Mouse (Mus musculus) lung, postnatal 0 days (tissue): Measurements from ENCODE around the gene Cers2. TPM values are rescaled to one million over a fixed set of nuclear protein-coding genes. Genes with fewer than 3 reads are reported as not detected.

ENCODE experiments used
- ATAC-seq: fragments of 200-750 bp; cut with Nextera tagmentation; 2 replicates; pipeline ENCODE4 v1.8.0; 2017; ENCODE audit warnings: moderate library complexity
- DNase-seq: peaks from one replicate; pipeline ENCODE4 v3.0.0-alpha.2; 2016; ENCODE audit warnings: low spot score
- H3K27ac ChIP-seq: fragments of 300-500 bp; sonication (generic); 2 replicates; pipeline ENCODE4 v1.5.1; 2014; ENCODE audit warnings: antibody characterized with exemption, mild to moderate bottlenecking, low read length, mixed read lengths
- H3K27me3 ChIP-seq: fragments of 300-500 bp; sonication (generic); replicated peaks from 2 replicates; pipeline ENCODE4 v1.6.1; 2014; ENCODE audit warnings: low read length, mixed read lengths; ENCODE audit not compliant: insufficient read depth
- H3K36me3 ChIP-seq: fragments of 300-500 bp; sonication (generic); 2 replicates; pipeline ENCODE4 v1.6.1; 2014; ENCODE audit warnings: low read length, mixed read lengths; ENCODE audit not compliant: insufficient read depth
- H3K4me1 ChIP-seq: fragments of 300-500 bp; sonication (generic); 2 replicates; pipeline ENCODE4 v1.6.1; 2014; ENCODE audit warnings: antibody characterized with exemption, low read depth, low read length, mixed read lengths; ENCODE audit not compliant: insufficient read depth
- H3K4me2 ChIP-seq: fragments of 300-500 bp; sonication (generic); replicated peaks from 2 replicates; pipeline ENCODE4 v1.6.1; 2014; ENCODE audit warnings: low read depth, mild to moderate bottlenecking, low read length, moderate library complexity, mixed read lengths
- H3K4me3 ChIP-seq: fragments of 300-500 bp; sonication (generic); 2 replicates; pipeline ENCODE4 v1.5.1; 2014; ENCODE audit warnings: low read depth, low read length
- H3K9ac ChIP-seq: fragments of 300-500 bp; sonication (generic); replicated peaks from 2 replicates; pipeline ENCODE4 v1.6.1; 2014; ENCODE audit warnings: low read depth, mild to moderate bottlenecking
- H3K9me3 ChIP-seq: fragments of 300-500 bp; sonication (generic); 2 replicates; pipeline ENCODE4 v1.6.1; 2016; ENCODE audit warnings: low read length, mixed read lengths
- CTCF ChIP-seq: IDR thresholded peaks from 2 replicates; pipeline ENCODE4 v1.5.1; 2016; ENCODE audit warnings: antibody characterized with exemption, mild to moderate bottlenecking
- EP300 ChIP-seq: IDR thresholded peaks from 2 replicates; pipeline ENCODE4 v1.6.1; 2016; ENCODE audit warnings: antibody characterized with exemption, mild to moderate bottlenecking, control low read depth
- WGBS: fragments of 180-500 bp; shearing (Covaris S2); extraction: QIAGEN DNeasy Blood & Tissue Kit; methylation state at CpG from one replicate; pipeline ENCODE4 v1.1.7; 2014; 5-methylcytosine and 5-hydroxymethylcytosine counted together
- polyA plus RNA-seq: library from polyadenylated mRNA; unstranded; fragments of >200 nt; fragmentation: Nextera tagmentation; extraction: Ambion mirVana; gene quantifications from 2 replicates; pipeline ENCODE4 v1.2.1, GENCODE M21; 2015

Cers2 gene
- polyA plus RNA-seq, 1 experiment from 2014 or later: 291 TPM

DNA sequence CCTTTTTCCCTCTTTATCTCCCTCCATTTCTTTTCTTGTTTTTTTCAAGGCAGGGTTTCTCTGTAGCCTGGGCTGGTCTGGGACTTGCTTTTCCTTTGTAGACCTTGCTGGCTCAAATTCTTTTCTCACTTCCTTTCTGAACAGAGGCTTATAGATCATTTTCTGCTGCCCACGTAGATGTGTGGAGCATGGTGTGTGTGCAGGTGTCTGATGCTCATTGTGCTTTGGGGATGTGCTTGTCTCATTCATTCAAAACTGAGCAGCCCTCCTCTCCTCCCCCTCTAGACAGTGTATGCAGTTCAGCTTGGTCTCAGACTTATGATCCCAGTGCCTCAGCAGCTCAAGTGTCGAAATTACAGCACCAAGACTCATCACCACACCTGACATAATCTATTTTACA is 4.5 kb downstream of the Cers2 start:
- DNase-seq: no peak
- Histone ChIP-seq H3K27ac (peak overlapping the region; percentile 93), H3K9me3 (no peaks in the 10 kb centered on the region), H3K4me1 (peaks cover 16% of the 10 kb centered on the region; the same call in 1 of the 2 replicates), H3K9ac (0 out of 2 replicates have a peak overlapping the region, but pooled peaks have one; percentile 6), H3K27me3 (no peaks in the 10 kb centered on the region), H3K4me2 (peak overlapping the region; percentile 23), H3K4me3 (no peak overlapping the region), H3K36me3 (peaks cover 36% of the 10 kb centered on the region)
- TF ChIP-seq CTCF (no peak), EP300 (no peak)
- WGBS: 36% methylated on average over 2 of the region's 2 CpGs
- no peak for ATAC-seq

DNA sequence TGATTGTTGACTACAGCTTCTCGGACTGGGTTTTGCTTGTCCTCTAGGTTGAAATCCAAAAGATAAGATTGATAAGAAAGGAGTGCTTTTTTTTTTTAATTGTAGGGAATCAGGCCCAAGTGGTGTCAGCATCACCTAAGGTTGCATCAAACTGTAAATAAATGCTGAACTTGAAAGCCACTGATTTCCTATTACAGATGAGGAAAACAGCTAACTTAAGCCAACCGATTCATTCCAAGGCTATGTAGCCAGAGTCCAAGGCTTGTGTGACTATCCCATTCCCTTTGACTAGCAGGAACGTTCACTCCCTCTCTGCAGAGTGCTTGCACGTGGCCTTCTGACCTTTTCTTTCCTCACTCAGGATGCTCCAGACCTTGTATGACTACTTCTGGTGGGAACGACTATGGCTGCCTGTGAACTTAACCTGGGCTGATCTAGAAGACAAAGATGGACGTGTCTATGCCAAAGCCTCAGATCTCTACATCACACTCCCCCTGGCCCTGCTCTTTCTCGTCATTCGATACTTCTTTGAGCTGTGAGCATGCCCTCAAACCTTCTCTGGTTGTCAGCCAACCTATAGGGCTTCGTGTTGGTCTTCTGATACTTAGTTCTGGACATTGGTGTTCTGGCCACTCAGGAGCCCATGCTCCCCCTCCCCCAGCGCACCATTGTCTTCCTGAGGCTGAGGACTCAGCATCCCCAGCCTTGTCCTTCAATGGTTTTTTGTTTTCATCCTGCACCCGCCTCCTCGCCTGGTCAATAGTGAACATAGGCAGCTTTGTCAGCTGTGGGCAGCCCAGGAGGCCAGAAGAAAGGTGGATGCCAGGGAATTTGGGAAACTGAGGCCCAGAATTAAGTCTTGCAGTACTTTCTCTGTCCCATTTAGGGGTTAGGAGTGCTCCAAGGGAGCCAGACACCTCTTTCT is 5.4 kb downstream of the Cers2 start:
- 57% methylated on average over 12 of the region's 12 CpGs for WGBS
- Histone ChIP-seq H3K4me1 (peaks cover 12% of the 10 kb centered on the region; the same call in 1 of the 2 replicates), H3K9me3 (no peaks in the 10 kb centered on the region), H3K4me3 (no peak overlapping the region), H3K27ac (no peak overlapping the region; the same call in 1 of the 2 replicates), H3K4me2 (no peak overlapping the region), H3K9ac (no peak overlapping the region), H3K36me3 (peaks cover 44% of the 10 kb centered on the region), H3K27me3 (no peaks in the 10 kb centered on the region)
- DNase-seq (peak; percentile 18), ATAC-seq (no peak)
- TF ChIP-seq CTCF (no peak), EP300 (no peak)

DNA sequence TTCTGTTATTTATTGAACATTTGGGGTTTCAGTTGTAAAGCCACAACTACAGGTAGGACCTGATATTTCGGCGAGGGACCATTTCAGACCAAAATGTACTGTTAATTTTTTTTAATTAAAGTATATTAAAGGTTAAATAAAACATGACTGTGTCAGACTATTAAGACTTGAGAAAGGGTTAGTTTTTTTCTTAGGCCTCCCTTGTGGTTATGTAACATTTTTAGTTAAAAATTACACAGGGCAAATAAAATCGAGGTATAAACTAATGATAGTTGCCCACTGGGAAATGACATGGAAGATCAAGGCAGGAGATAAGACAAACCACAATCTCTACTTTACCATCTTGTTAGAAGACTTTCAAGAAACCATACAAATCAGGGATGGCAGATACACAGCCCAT is 8.8 kb downstream of the Cers2 start:
- Histone ChIP-seq H3K36me3 (peaks cover 66% of the 10 kb centered on the region), H3K27me3 (no peaks in the 10 kb centered on the region), H3K4me1 (no peaks in the 10 kb centered on the region), H3K4me3 (no peak overlapping the region), H3K9ac (no peak overlapping the region), H3K9me3 (no peaks in the 10 kb centered on the region), H3K27ac (no peak overlapping the region), H3K4me2 (no peak overlapping the region)
- TF ChIP-seq EP300 (no peak), CTCF (no peak)
- DNase-seq (no peak), ATAC-seq (no peak)
- WGBS: 85% methylated on average over 3 of the region's 3 CpGs

DNA sequence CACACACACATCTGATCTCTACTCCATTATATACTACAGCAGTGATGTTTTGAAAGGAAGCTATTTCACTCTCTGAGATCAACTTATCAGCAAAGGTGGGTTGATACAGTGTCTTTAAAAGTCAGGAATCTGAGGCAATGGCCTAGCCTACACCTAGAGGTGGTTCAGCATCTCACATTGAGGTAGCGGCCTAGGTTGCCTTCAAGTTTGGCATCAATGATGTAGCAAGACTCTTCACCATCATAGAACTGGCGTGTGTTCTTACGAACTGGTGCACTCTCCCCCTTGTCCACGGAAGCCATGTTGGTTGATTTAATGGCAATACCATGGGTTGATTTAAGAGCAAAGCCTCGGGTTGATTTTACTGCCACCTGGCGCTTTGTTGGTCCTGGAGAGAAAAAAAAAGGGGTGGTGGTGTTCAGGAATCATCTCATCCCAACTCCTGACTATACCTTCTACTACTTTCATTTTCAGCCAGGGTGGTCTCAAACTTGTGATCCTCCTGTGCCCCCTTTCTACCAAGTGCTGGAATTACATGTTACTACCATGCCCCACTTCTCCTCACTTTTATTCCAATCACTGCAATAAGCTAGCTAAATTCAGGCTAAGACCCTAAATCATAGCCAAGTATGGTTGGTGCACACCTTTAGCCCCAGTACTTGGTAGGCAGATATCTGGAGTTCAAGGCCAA is 10.0 kb downstream of the Cers2 start:
- 85% methylated on average over 6 of the region's 6 CpGs for WGBS

DNA sequence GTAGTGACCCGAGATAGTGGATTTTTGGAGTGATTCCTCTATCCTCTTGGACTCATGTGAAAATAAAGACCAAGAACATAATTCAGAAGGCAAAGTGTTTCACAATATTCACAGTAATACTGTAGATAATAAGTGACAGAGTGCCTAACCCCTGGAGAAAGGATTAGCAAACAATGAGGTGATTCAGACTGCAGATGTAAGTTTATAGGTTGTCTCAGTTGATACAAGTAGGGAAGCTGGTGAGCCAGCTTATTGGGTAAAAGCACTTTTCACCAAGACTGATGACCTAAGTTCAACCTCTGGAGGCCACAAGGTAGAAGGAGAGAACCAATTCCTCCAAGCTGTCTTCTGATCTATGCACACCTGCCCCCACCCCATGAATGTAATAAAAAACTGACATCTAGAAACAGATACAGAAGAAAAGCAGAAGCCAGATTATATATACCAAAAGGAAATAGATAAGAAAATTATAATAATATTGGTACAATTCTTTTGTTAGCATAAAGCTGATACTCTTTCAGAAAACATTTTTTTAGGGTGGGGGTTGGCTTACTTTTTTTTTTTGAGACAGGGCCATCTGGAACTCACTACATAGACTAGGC is 14.3 kb downstream of the Cers2 start:
- no peak for TF ChIP-seq EP300
- TF ChIP-seq CTCF: no peak
- no peak overlapping the region for H3K9ac ChIP-seq
- WGBS: 82% methylated on average over 1 of the region's 1 CpGs
- peaks cover 35% of the 10 kb centered on the region for H3K36me3 ChIP-seq
- no peaks in the 10 kb centered on the region for H3K27me3 ChIP-seq
- H3K4me1 ChIP-seq: no peaks in the 10 kb centered on the region
- DNase-seq: no peak
- H3K27ac ChIP-seq: no peak overlapping the region
- no peaks in the 10 kb centered on the region for H3K9me3 ChIP-seq
- no peak overlapping the region for H3K4me2 ChIP-seq
- no peak for ATAC-seq
- no peak overlapping the region for H3K4me3 ChIP-seq

More for the DNA sequence above, 10.0 kb downstream of the Cers2 start:
- TF ChIP-seq EP300 (no peak), CTCF (peak; percentile 65)
- Histone ChIP-seq H3K4me3 (no peak overlapping the region), H3K36me3 (peaks cover 67% of the 10 kb centered on the region), H3K4me2 (no peak overlapping the region), H3K4me1 (no peaks in the 10 kb centered on the region), H3K9me3 (no peaks in the 10 kb centered on the region), H3K9ac (no peak overlapping the region), H3K27me3 (no peaks in the 10 kb centered on the region), H3K27ac (no peak overlapping the region)
- ATAC-seq (peak; percentile 23; the same call in 1 of the 2 replicates), DNase-seq (peak; percentile 41)

DNA sequence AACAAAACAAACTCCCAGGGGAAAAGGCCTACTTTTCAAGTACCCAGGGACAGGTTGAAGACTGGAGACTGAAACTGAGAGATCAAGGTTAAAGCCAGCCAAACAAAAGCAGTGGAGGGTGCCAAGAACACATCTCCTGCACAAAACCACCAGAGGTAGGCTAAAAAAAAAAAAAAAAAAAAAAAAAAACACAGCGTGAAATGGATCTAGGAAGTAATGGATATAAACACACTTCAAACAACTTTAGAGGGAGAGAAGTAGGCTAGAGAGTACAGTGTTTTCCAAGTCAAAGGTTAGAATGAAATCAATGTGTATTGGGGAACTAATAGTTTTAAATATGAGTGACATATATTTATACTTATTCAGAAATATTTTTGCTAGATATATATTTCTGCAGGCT is 16.9 kb downstream of the Cers2 start:
- no peak for ATAC-seq
- Histone ChIP-seq H3K27me3 (no peaks in the 10 kb centered on the region), H3K36me3 (peaks cover 18% of the 10 kb centered on the region; the same call in 1 of the 2 replicates), H3K4me1 (no peaks in the 10 kb centered on the region), H3K27ac (no peak overlapping the region), H3K9me3 (no peaks in the 10 kb centered on the region), H3K4me3 (no peak overlapping the region), H3K4me2 (no peak overlapping the region), H3K9ac (no peak overlapping the region)
- WGBS: 50% methylated on average over 1 of the region's 1 CpGs
- TF ChIP-seq EP300: no peak
- DNase-seq: no peak
